Mouse (Mus musculus) liver, embryonic 14.5 days (tissue): ENCODE results near the gene Slc9a2. TPM values are rescaled to one million over a fixed set of nuclear protein-coding genes. Genes with fewer than 3 reads are reported as not detected.

ENCODE experiments used
- ATAC-seq: fragments of 200-750 bp; cut with Nextera tagmentation; 2 replicates; pipeline ENCODE4 v1.8.0; 2017; ENCODE audit warnings: moderate number of reproducible peaks, mild to moderate bottlenecking, moderate library complexity; ENCODE audit not compliant: insufficient read depth
- DNase-seq, 3 experiments: peaks; one replicate each; pipeline ENCODE4 v3.0.0-alpha.2; 2012 to 2013; ENCODE audit warnings: low read depth in 3 of 3, low spot score in 3 of 3
- H3K27ac ChIP-seq: fragments of 300-500 bp; sonication (generic); 2 replicates; pipeline ENCODE4 v1.5.1; 2014; ENCODE audit warnings: moderate library complexity, mild to moderate bottlenecking, control low read depth, inconsistent platforms
- H3K27me3 ChIP-seq: fragments of 300-500 bp; sonication (generic); 2 replicates; pipeline ENCODE4 v1.6.1; 2014; ENCODE audit warnings: mild to moderate bottlenecking, low read length, moderate library complexity; ENCODE audit not compliant: control insufficient read depth, insufficient read depth
- H3K36me3 ChIP-seq: fragments of 300-500 bp; sonication (generic); replicated peaks from 2 replicates; pipeline ENCODE4 v1.6.1; 2014; ENCODE audit warnings: low read depth; ENCODE audit not compliant: control insufficient read depth, insufficient read depth
- H3K4me1 ChIP-seq, 2 experiments: fragments of 200-500 bp in 1 of 2; fragments of 300-500 bp in 1 of 2; sonication (generic) in 1 of 2; replicated peaks; 2 replicates each; pipeline ENCODE4 v1.6.1; 2012 to 2014; ENCODE audit warnings: antibody characterized with exemption in 1 of 2, inconsistent platforms in 1 of 2, low read length in 1 of 2; ENCODE audit not compliant: control insufficient read depth in 2 of 2, insufficient read depth in 2 of 2
- H3K4me2 ChIP-seq: fragments of 300-500 bp; sonication (generic); 2 replicates; pipeline ENCODE4 v1.6.1; 2014; ENCODE audit warnings: low read depth, mild to moderate bottlenecking, control low read depth, moderate library complexity
- H3K4me3 ChIP-seq, 2 experiments: fragments of 200-500 bp in 1 of 2; fragments of 300-500 bp in 1 of 2; sonication (generic) in 1 of 2; 2 replicates each; pipeline ENCODE4 v1.5.1; 2012 to 2014; ENCODE audit warnings: low read depth in 2 of 2, low read length in 2 of 2, mild to moderate bottlenecking in 2 of 2, control low read depth in 1 of 2, inconsistent platforms in 1 of 2, moderate library complexity in 1 of 2; ENCODE audit not compliant: insufficient read depth in 1 of 2
- H3K9ac ChIP-seq: fragments of 300-500 bp; sonication (generic); replicated peaks from 2 replicates; pipeline ENCODE4 v1.6.1; 2014; ENCODE audit warnings: mild to moderate bottlenecking, control low read depth, moderate library complexity
- H3K9me3 ChIP-seq: fragments of 300-500 bp; sonication (generic); 2 replicates; pipeline ENCODE4 v1.6.1; 2016; ENCODE audit warnings: low read length, mixed read lengths; ENCODE audit not compliant: control insufficient read depth
- CTCF ChIP-seq: IDR thresholded peaks from 2 replicates; pipeline ENCODE4 v1.5.1; 2016; ENCODE audit warnings: antibody characterized with exemption, low read depth, control low read depth
- EP300 ChIP-seq: IDR thresholded peaks from 2 replicates; pipeline ENCODE4 v1.6.1; 2016; ENCODE audit warnings: antibody characterized with exemption, low read depth
- WGBS: fragments of 180-500 bp; shearing (Covaris S2); extraction: QIAGEN DNeasy Blood & Tissue Kit; methylation state at CpG from one replicate; pipeline ENCODE4 v1.1.7; 2014; ENCODE audit not compliant: insufficient replicate concordance; 5-methylcytosine and 5-hydroxymethylcytosine counted together
- polyA plus RNA-seq, 2 experiments: library from polyadenylated mRNA; depleted of rRNA in 1 of 2; stranded (reverse) in 1 of 2; unstranded in 1 of 2; fragments of >200 nt; fragmentation: Nextera tagmentation in 1 of 2; extraction: Ambion mirVana in 1 of 2; gene quantifications; 2 replicates each; pipeline versions ENCODE4 v1.2.1 to v1.2.3; 2012 to 2014

The Slc9a2 gene
- polyA plus RNA-seq, 2 experiments: 0.01 TPM; not detected in 1

DNA sequence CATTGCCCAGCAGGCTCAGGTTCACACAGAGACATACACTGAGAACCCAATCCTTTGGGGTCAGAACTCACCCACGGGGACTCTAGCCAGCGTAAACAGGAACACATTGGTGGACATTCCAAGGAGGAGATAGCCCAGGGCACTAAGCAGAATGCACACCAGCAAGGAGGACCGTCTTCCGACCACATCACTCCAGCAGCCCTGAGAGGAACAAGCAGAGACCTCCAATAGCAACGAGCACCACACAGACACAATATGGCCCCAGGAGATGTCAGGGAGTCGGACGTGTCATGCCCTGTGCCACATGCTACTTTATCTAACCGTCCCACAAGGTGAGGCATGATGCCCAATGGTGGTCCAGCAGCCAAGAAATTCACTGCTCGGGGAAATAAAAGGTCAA, 103.9 kb downstream of the Slc9a2 start:
- WGBS: 75% methylated on average over 9 of the region's 9 CpGs
- Histone ChIP-seq H3K27me3 (no peaks in the 10 kb centered on the region), H3K36me3 (no peaks in the 10 kb centered on the region), H3K27ac (no peak overlapping the region), H3K4me1 (no peaks in the 10 kb centered on the region), H3K4me2 (no peak overlapping the region), H3K4me3 (no peak overlapping the region), H3K9me3 (no peaks in the 10 kb centered on the region), H3K9ac (no peak overlapping the region)
- TF ChIP-seq EP300 (no peak), CTCF (no peak)
- no peak for ATAC-seq
- DNase-seq: no peak

DNA sequence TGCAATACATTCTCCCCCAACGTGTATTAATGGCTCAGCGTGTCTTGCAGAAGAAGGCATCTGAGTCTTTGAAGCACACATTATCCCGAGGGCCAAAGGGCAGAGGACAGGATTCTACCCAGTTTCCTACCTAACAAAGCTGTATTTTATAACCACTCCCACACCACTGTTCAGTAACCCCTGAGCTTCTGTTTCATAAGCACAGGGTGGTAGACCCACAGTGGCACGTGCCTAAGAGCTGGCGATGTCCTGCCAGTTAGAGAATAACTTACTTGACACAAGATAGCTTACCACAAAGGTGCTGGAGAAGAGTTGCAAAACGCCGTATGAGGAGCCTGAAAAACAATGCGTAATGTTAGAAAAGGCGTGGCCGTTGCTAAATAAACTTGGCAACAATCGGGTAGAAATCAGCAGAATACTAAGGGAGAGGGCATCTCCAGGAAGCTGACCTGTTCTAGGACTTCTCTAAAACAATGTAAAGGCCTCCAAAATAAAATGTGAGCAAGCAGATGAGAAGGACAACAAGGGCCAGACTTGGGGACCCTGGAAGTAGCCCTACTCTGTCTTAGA, 105.6 kb downstream of the Slc9a2 start:
- no peak for DNase-seq
- ATAC-seq: no peak
- WGBS: 73% methylated on average over 11 of the region's 11 CpGs

DNA sequence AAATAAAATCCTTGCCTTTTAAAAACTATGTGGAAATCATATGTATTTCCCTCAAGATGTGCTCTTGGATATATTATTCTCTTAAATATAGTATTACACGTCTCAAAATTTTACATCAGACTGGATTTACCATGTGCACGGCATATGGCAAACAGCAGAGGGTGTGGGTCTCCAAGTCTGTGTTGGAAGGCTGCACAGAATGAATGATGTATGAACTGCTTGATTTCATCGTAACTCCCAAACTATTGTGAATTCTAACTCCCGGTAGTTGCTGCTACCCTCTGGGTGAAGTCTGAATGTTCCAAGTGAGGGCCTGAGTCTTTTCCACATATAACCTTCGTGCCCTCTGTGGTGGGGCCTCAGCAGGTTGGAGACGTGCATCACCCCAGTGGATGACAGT, 108.6 kb downstream of the Slc9a2 start:
- Histone ChIP-seq H3K27me3 (no peaks in the 10 kb centered on the region), H3K9ac (no peak overlapping the region), H3K4me3 (no peak overlapping the region), H3K4me2 (no peak overlapping the region), H3K9me3 (no peaks in the 10 kb centered on the region), H3K4me1 (peaks cover 0 to 9% of the 10 kb centered on the region in 2 experiments; a peak in 2 of 4 replicates), H3K27ac (no peak overlapping the region), H3K36me3 (no peaks in the 10 kb centered on the region)
- no peak for ATAC-seq
- WGBS: 73% methylated on average over 6 of the region's 6 CpGs
- no peak for DNase-seq
- TF ChIP-seq CTCF (no peak), EP300 (no peak)

More for the DNA sequence above, 105.6 kb downstream of the Slc9a2 start:
- H3K9ac ChIP-seq: no peak overlapping the region
- H3K27ac ChIP-seq: no peak overlapping the region
- peaks cover 0 to 8% of the 10 kb centered on the region in 2 experiments; a peak in 2 of 4 replicates for H3K4me1 ChIP-seq
- H3K9me3 ChIP-seq: no peaks in the 10 kb centered on the region
- H3K27me3 ChIP-seq: no peaks in the 10 kb centered on the region
- TF ChIP-seq EP300: no peak
- TF ChIP-seq CTCF: no peak
- no peak overlapping the region for H3K4me3 ChIP-seq
- no peaks in the 10 kb centered on the region for H3K36me3 ChIP-seq
- H3K4me2 ChIP-seq: no peak overlapping the region

DNA sequence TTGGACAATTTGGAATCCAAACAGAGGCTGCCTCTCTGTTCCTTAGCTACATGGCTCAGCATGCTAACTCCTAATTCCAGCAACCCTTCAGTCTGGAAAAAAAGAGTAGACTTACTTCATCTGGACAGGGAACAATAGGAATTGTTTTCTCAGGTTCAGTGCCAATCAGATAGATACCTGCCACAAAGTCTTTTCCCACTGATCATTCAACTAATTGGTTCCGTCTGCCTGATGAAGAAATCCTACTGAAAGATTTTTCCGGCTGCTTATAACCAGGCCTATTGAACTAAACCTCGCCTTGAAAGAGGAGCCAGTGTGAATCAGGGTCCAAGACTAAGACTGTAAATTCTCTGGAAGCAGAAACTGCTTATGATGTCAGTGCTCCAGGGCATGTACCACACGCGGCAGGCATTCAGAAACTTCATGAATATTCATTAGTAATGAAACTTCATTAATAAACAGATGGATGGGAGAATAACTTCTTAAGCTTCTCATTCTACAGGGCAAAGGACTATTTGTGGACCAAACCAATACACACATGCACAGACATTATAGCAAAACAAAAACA, 109.4 kb downstream of the Slc9a2 start:
- Histone ChIP-seq H3K27ac (no peak overlapping the region), H3K36me3 (no peaks in the 10 kb centered on the region), H3K9me3 (no peaks in the 10 kb centered on the region), H3K4me2 (peak overlapping the region; percentile 76), H3K9ac (peak overlapping the region; percentile 70), H3K4me1 (peaks cover 0 to 9% of the 10 kb centered on the region in 2 experiments; a peak in 2 of 4 replicates), H3K27me3 (no peaks in the 10 kb centered on the region), H3K4me3 (peak overlapping the region; percentile 73 to 91)
- 46% methylated on average over 5 of the region's 5 CpGs for WGBS
- ATAC-seq (no peak), DNase-seq (no peak)
- TF ChIP-seq CTCF (no peak), EP300 (no peak)

DNA sequence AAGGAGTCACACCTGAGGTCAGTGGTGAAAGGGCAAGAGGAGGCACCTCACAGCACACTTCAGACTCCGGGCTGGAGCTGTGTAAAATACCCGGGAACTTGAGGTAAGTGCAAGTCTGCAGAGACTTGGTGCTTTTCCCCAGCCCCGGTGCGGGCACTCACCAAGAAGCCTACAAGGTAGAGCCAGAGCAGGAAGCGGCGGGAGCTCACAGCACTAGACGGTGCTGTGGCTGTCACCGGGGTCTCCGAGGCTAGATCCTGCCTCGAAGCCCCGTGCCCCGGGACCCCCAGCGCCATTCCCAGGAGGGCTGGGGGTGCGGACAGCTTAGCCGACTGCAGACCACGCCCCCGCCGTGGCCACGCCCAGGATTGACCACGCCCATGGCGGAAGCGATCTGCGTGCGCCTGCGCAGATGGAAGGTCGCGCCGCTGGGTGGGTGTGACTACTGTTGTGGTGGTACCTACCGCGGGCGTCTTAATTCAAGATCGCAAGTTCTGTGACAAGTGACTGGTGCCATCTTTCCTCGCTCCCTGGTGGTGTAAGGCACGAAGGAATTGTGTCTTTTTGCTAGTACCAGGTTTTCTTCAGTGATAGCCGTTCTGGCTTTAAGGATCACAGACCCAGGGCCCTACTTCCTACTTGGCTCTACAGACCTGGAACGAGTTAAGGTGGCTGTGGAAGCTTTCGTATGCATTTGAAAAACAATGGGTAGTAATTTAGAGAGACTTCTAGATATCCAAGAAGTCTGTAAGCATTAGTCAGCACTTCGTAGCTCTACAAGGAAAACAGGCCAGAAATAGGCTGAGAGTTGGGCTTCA, 110.2 kb downstream of the Slc9a2 start, which contains the start of gene Mfsd9:
Mfsd9 (minus strand) TSS at position 364 of the 818 bp plus-strand sequence.
- H3K36me3 ChIP-seq: no peaks in the 10 kb centered on the region
- WGBS: 5% methylated on average over 38 of the region's 38 CpGs
- H3K27ac ChIP-seq: no peak within 1 kb of the TSS
- H3K4me3 ChIP-seq: peak within 1 kb of the TSS; percentile 73 to 91
- DNase-seq (peak; percentile 70 to 74 (median 73)), ATAC-seq (peak; percentile 92)
- H3K4me2 ChIP-seq: peak within 1 kb of the TSS; percentile 76
- peak within 1 kb of the TSS; percentile 70 for H3K9ac ChIP-seq
- TF ChIP-seq EP300: no peak
- TF ChIP-seq CTCF: no peak
- peaks cover 0 to 9% of the 10 kb centered on the region in 2 experiments; a peak in 2 of 4 replicates for H3K4me1 ChIP-seq
- H3K27me3 ChIP-seq: no peaks in the 10 kb centered on the region
- H3K9me3 ChIP-seq: no peaks in the 10 kb centered on the region
